Mouse (Mus musculus) embryonic facial prominence, embryonic 15.5 days (tissue): ENCODE results near the gene Tsga10ip. TPM values are rescaled to one million over a fixed set of nuclear protein-coding genes. Genes with fewer than 3 reads are reported as not detected.

Source experiments
- ATAC-seq: fragments of 200-750 bp; cut with Nextera tagmentation; 2 replicates; pipeline ENCODE4 v1.8.0; 2017; ENCODE audit warnings: low read depth, moderate TSS enrichment; ENCODE audit not compliant: insufficient number of reproducible peaks, low FRiP score, low TSS enrichment
- H3K27ac ChIP-seq: fragments of 300-500 bp; sonication (generic); replicated peaks from 2 replicates; pipeline ENCODE4 v1.5.1; 2015; ENCODE audit warnings: mild to moderate bottlenecking, inconsistent platforms
- H3K27me3 ChIP-seq: fragments of 300-500 bp; sonication (generic); 2 replicates; pipeline ENCODE4 v1.6.1; 2015; ENCODE audit warnings: inconsistent platforms
- H3K36me3 ChIP-seq: fragments of 300-500 bp; sonication (generic); 2 replicates; pipeline ENCODE4 v1.6.1; 2015; ENCODE audit warnings: mild to moderate bottlenecking, inconsistent platforms
- H3K4me1 ChIP-seq: fragments of 300-500 bp; sonication (generic); 2 replicates; pipeline ENCODE4 v1.6.1; 2015; ENCODE audit warnings: inconsistent platforms
- H3K4me2 ChIP-seq: fragments of 300-500 bp; sonication (generic); replicated peaks from 2 replicates; pipeline ENCODE4 v1.6.1; 2015; ENCODE audit warnings: mild to moderate bottlenecking, inconsistent platforms
- H3K4me3 ChIP-seq: fragments of 300-500 bp; sonication (generic); replicated peaks from 2 replicates; pipeline ENCODE4 v1.5.1; 2015; ENCODE audit warnings: mild to moderate bottlenecking, inconsistent platforms
- H3K9ac ChIP-seq: fragments of 300-500 bp; sonication (generic); 2 replicates; pipeline ENCODE4 v1.6.1; 2015; ENCODE audit warnings: inconsistent platforms
- H3K9me3 ChIP-seq: fragments of 300-500 bp; sonication (generic); replicated peaks from 2 replicates; pipeline ENCODE4 v1.6.1; 2016; ENCODE audit warnings: inconsistent platforms
- WGBS: fragments of 180-500 bp; shearing (Covaris S2); methylation state at CpG from one replicate; pipeline ENCODE4 v1.1.7; 2015; 5-methylcytosine and 5-hydroxymethylcytosine counted together
- polyA plus RNA-seq: library from polyadenylated mRNA; unstranded; fragments of >200 nt; fragmentation: Nextera tagmentation; extraction: Ambion mirVana; gene quantifications from 2 replicates; pipeline ENCODE4 v1.2.1, GENCODE M21; 2015

Gene Tsga10ip
- polyA plus RNA-seq, 1 experiment from 2014 or later, result 0.72 TPM

GRCm38 (mm10) chr19:5431911-5432464 lies 29.7 kb upstream of the Tsga10ip start:
- H3K4me3 ChIP-seq, result no peak overlapping the region
- H3K9me3 ChIP-seq, result no peaks in the 10 kb centered on the region
- H3K4me1 ChIP-seq, result peaks cover 22% of the 10 kb centered on the region
- H3K27me3 ChIP-seq, result no peaks in the 10 kb centered on the region
- WGBS, result 69% methylated on average over 4 of the region's 4 CpGs
- no peak overlapping the region for H3K9ac ChIP-seq
- H3K4me2 ChIP-seq, result no peak overlapping the region
- ATAC-seq, result no peak
- H3K36me3 ChIP-seq, result peaks cover 4% of the 10 kb centered on the region
- H3K27ac ChIP-seq, result no peak overlapping the region

- H3K27me3 ChIP-seq, result no peaks in the 10 kb centered on the region
- no peak overlapping the region for H3K27ac ChIP-seq
- H3K9ac ChIP-seq, result no peak overlapping the region
- H3K4me3 ChIP-seq, result no peak overlapping the region
- ATAC-seq, result no peak
- no peak overlapping the region for H3K4me2 ChIP-seq
- H3K9me3 ChIP-seq, result no peaks in the 10 kb centered on the region
- 74% methylated on average over 1 of the region's 1 CpGs for WGBS
- peaks cover 12% of the 10 kb centered on the region for H3K36me3 ChIP-seq
- peaks cover 36% of the 10 kb centered on the region for H3K4me1 ChIP-seq
Observed at GRCm38 (mm10) chr19:5430408-5430807, 28.1 kb upstream of the Tsga10ip start.

GRCm38 (mm10) chr19:5429806-5430205 lies 27.5 kb upstream of the Tsga10ip start:
- WGBS, result 61% methylated on average over 8 of the region's 8 CpGs
- H3K4me1 ChIP-seq, result peaks cover 36% of the 10 kb centered on the region
- H3K27ac ChIP-seq, result no peak overlapping the region
- H3K9me3 ChIP-seq, result no peaks in the 10 kb centered on the region
- ATAC-seq, result no peak
- peaks cover 12% of the 10 kb centered on the region for H3K36me3 ChIP-seq
- H3K4me2 ChIP-seq, result no peak overlapping the region
- H3K4me3 ChIP-seq, result no peak overlapping the region
- H3K9ac ChIP-seq, result no peak overlapping the region
- H3K27me3 ChIP-seq, result no peaks in the 10 kb centered on the region

- Histone ChIP-seq H3K27me3 (no peaks in the 10 kb centered on the region), H3K4me3 (no peak overlapping the region), H3K4me1 (peaks cover 36% of the 10 kb centered on the region), H3K27ac (no peak overlapping the region), H3K9ac (no peak overlapping the region), H3K9me3 (no peaks in the 10 kb centered on the region), H3K4me2 (no peak overlapping the region), H3K36me3 (peaks cover 12% of the 10 kb centered on the region)
- no peak for ATAC-seq
- 77% methylated on average over 4 of the region's 4 CpGs for WGBS
Observed at GRCm38 (mm10) chr19:5429219-5429618, 26.9 kb upstream of the Tsga10ip start.

- H3K4me1 ChIP-seq, result peaks cover 34% of the 10 kb centered on the region
- no peaks in the 10 kb centered on the region for H3K9me3 ChIP-seq
- 68% methylated on average over 2 of the region's 2 CpGs for WGBS
- no peaks in the 10 kb centered on the region for H3K27me3 ChIP-seq
- H3K4me3 ChIP-seq, result no peak overlapping the region
- no peak overlapping the region for H3K4me2 ChIP-seq
- peaks cover 14% of the 10 kb centered on the region for H3K36me3 ChIP-seq
- no peak overlapping the region; the same call in 1 of the 2 replicates for H3K27ac ChIP-seq
- no peak for ATAC-seq
- H3K9ac ChIP-seq, result no peak overlapping the region
Observed at GRCm38 (mm10) chr19:5428083-5428482, 25.8 kb upstream of the Tsga10ip start.

- peaks cover 40% of the 10 kb centered on the region for H3K4me1 ChIP-seq
- no peak for ATAC-seq
- H3K36me3 ChIP-seq, result peaks cover 27% of the 10 kb centered on the region
- H3K4me3 ChIP-seq, result peak overlapping the region; percentile 87; the same call in 1 of the 2 replicates
- 0 out of 2 replicates have a peak overlapping the region, but pooled peaks have one; percentile 2 for H3K27ac ChIP-seq
- H3K9ac ChIP-seq, result peak overlapping the region; percentile 89; the same call in 1 of the 2 replicates
- H3K27me3 ChIP-seq, result no peaks in the 10 kb centered on the region
- peak overlapping the region; percentile 75 for H3K4me2 ChIP-seq
- H3K9me3 ChIP-seq, result no peaks in the 10 kb centered on the region
- WGBS, result 88% methylated on average over 13 of the region's 13 CpGs
Observed at GRCm38 (mm10) chr19:5426640-5427290, 24.4 kb upstream of the Tsga10ip start.

- Histone ChIP-seq H3K27ac (peak overlapping the region; percentile 87), H3K4me2 (peak overlapping the region; percentile 75), H3K4me1 (peaks cover 41% of the 10 kb centered on the region), H3K9ac (peak overlapping the region; percentile 89), H3K36me3 (peaks cover 33% of the 10 kb centered on the region), H3K4me3 (peak overlapping the region; percentile 87), H3K9me3 (no peaks in the 10 kb centered on the region), H3K27me3 (no peaks in the 10 kb centered on the region)
- WGBS, result 87% methylated on average over 18 of the region's 18 CpGs
- ATAC-seq, result no peak
Observed at GRCm38 (mm10) chr19:5425906-5426565, 23.7 kb upstream of the Tsga10ip start.

- Histone ChIP-seq H3K27me3 (no peaks in the 10 kb centered on the region), H3K27ac (peak within 1 kb of the TSS; percentile 94), H3K4me2 (peak within 1 kb of the TSS; percentile 75), H3K9me3 (no peaks in the 10 kb centered on the region), H3K4me3 (peak within 1 kb of the TSS; percentile 87), H3K9ac (peak within 1 kb of the TSS; percentile 89), H3K36me3 (peaks cover 43% of the 10 kb centered on the region), H3K4me1 (peaks cover 41% of the 10 kb centered on the region)
- under 1% methylated on average over 80 of the region's 87 CpGs for WGBS
- peak; percentile 94 for ATAC-seq
Observed at GRCm38 (mm10) chr19:5424782-5425741, 22.7 kb upstream of the Tsga10ip start, which contains the start of the genes Drap1 and AI837181. TSS of gene Drap1 (minus strand) at chr19:5424979. TSS of gene AI837181 (plus strand) at chr19:5425144.

- peaks cover 41% of the 10 kb centered on the region for H3K4me1 ChIP-seq
- WGBS, result under 1% methylated on average over 46 of the region's 48 CpGs
Observed at GRCm38 (mm10) chr19:5424092-5424781, 21.9 kb upstream of the Tsga10ip start.

GRCm38 (mm10) chr19:5423561-5423960 lies 21.2 kb upstream of the Tsga10ip start:
- peak overlapping the region; percentile 94 for H3K27ac ChIP-seq
- H3K36me3 ChIP-seq, result peaks cover 50% of the 10 kb centered on the region
- peaks cover 41% of the 10 kb centered on the region for H3K4me1 ChIP-seq
- H3K4me3 ChIP-seq, result peak overlapping the region; percentile 87
- H3K9me3 ChIP-seq, result no peaks in the 10 kb centered on the region
- H3K9ac ChIP-seq, result peak overlapping the region; percentile 80
- peak overlapping the region; percentile 75 for H3K4me2 ChIP-seq
- WGBS, result 60% methylated on average over 12 of the region's 12 CpGs
- no peak for ATAC-seq
- H3K27me3 ChIP-seq, result no peaks in the 10 kb centered on the region

More at GRCm38 (mm10) chr19:5424092-5424781, 21.9 kb upstream of the Tsga10ip start:
- no peaks in the 10 kb centered on the region for H3K27me3 ChIP-seq
- peak; percentile 51 for ATAC-seq
- H3K36me3 ChIP-seq, result peaks cover 50% of the 10 kb centered on the region
- peak overlapping the region; percentile 87 for H3K4me3 ChIP-seq
- peak overlapping the region; percentile 80 for H3K9ac ChIP-seq
- no peaks in the 10 kb centered on the region for H3K9me3 ChIP-seq
- peak overlapping the region; percentile 75 for H3K4me2 ChIP-seq
- peak overlapping the region; percentile 94 for H3K27ac ChIP-seq
